Mouse (Mus musculus) liver, postnatal 0 days (tissue): ENCODE measurements around the gene Oit1.

ENCODE experiments used
- CTCF ChIP-seq: sonication (generic); IDR thresholded peaks from 2 replicates; pipeline ENCODE4 v1.5.1; 2016; ENCODE audit warnings: antibody characterized with exemption, low read depth
- EP300 ChIP-seq: IDR thresholded peaks from 2 replicates; pipeline ENCODE4 v1.6.1; 2016; ENCODE audit warnings: antibody characterized with exemption, low read depth, mild to moderate bottlenecking

GRCm38 (mm10) chr14:8365833-8366232 is 12.7 kb downstream of the Oit1 start:
- TF ChIP-seq CTCF (no peak), EP300 (no peak)
